Mouse (Mus musculus): ENCODE data around the gene Naga. TPM values are rescaled to one million over a fixed set of nuclear protein-coding genes. Genes with fewer than 3 reads are reported as not detected.

Gene Naga
- polyA plus RNA-seq, 2 experiments = 59.3 to 101 TPM

DNA sequence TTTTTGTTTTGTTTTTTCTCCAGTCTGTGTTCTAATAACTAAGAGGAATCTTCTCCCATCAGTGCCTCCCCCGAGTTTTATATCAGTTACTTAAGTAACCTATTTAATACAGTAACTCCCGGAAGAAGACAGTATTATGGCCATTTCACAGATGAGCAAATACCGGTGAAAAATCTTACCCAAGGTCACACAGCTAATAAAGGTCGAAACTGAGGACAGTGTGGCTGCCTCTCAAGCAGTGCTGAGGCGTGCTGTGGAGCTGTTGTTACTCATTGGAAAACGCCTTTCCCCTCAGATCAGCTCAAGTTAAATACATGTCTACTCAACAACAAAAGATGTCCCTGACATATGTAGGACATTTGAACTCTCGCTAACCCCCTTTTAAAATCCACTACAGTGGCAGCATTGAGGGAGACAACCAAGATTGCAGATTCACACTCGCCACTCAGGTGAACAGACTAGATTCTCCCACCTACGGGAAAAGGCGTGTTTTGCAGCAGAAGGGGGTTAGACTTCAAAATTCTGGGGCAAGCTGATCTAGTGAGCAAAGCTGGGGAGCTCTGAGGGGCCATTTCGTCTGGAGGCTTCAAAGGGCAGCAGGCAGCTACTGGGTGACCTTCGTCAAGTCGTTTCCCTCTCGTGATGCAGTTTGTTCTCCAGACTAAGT lies 14.5 kb upstream of the Naga start:
- no peak for TF ChIP-seq POLR2A (IDR thresholded peaks at IDR 0.05; ENCODE audit: borderline replicate concordance, extremely low read depth, insufficient read depth, insufficient read length)
- Histone ChIP-seq H3K27ac (replicated peaks; ENCODE audit: low read depth, low read length) (0 out of 2 replicates have a peak overlapping the region, but pooled peaks have one; percentile 67), H3K36me3 (ENCODE audit: control insufficient read depth, insufficient read depth, low read length) (peaks cover 29% of the 10 kb centered on the region), H3K27me3 (ENCODE audit: control insufficient read depth, insufficient read depth, low read length) (no peaks in the 10 kb centered on the region), H3K9me3 (ENCODE audit: control insufficient read depth, low read length) (no peaks in the 10 kb centered on the region), H3K9ac (ENCODE audit: low read depth, low read length, severe bottlenecking) (peak overlapping the region; percentile 89), H3K4me3 (replicated peaks; ENCODE audit: low read length) (peak overlapping the region; percentile 71), H3K4me1 (ENCODE audit: control insufficient read depth, insufficient read depth, low read length) (peaks cover 15% of the 10 kb centered on the region), H3K4me2 (replicated peaks; ENCODE audit: low read depth, low read length, severe bottlenecking) (peak overlapping the region; percentile 83)
- DNase-seq (ENCODE audit: low spot score) (no peak), ATAC-seq (ENCODE audit: low FRiP score, low read depth) (no peak)
- WGBS = 28% methylated on average over 14 of the region's 14 CpGs

- H3K27ac ChIP-seq (replicated peaks; ENCODE audit: low read depth, low read length) = no peak overlapping the region
- no peak overlapping the region for H3K4me2 ChIP-seq (replicated peaks; ENCODE audit: low read depth, low read length, severe bottlenecking)
- ATAC-seq (ENCODE audit: low FRiP score, low read depth) (no peak), DNase-seq (ENCODE audit: low spot score) (no peak)
- WGBS = 77% methylated on average over 3 of the region's 3 CpGs
- no peak for TF ChIP-seq POLR2A (IDR thresholded peaks at IDR 0.05; ENCODE audit: borderline replicate concordance, extremely low read depth, insufficient read depth, insufficient read length)
- H3K9me3 ChIP-seq (ENCODE audit: control insufficient read depth, low read length) = no peaks in the 10 kb centered on the region
- no peaks in the 10 kb centered on the region for H3K27me3 ChIP-seq (ENCODE audit: control insufficient read depth, insufficient read depth, low read length)
- H3K4me3 ChIP-seq (replicated peaks; ENCODE audit: low read length) = no peak overlapping the region
- peaks cover 35% of the 10 kb centered on the region for H3K36me3 ChIP-seq (ENCODE audit: control insufficient read depth, insufficient read depth, low read length)
- H3K9ac ChIP-seq (ENCODE audit: low read depth, low read length, severe bottlenecking) = no peak overlapping the region
- H3K4me1 ChIP-seq (ENCODE audit: control insufficient read depth, insufficient read depth, low read length) = peaks cover 25% of the 10 kb centered on the region
Measured at GRCm38 (mm10) chr15:82351480-82351879, 12.8 kb upstream of the Naga start.

DNA sequence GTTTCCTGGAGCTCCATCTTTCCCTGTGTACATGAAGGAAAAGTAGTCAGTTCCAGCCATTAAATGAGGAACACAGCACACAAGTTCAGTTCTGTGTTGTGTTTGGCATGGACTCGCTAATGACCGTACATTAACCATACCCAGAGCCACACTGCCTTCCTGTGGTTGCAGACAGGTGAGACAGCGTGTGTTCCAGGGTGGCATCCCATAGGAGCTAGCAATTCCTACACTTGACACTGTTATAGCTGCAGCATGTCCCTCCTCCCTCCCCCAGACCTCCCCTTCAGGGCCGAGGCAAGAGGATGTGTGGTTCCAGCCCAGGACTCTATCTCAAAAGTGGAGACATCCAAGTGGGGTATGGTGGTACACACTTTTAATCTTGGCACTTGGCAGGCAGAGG lies 11.6 kb upstream of the Naga start:
- no peak for TF ChIP-seq POLR2A (IDR thresholded peaks at IDR 0.05; ENCODE audit: borderline replicate concordance, extremely low read depth, insufficient read depth, insufficient read length)
- 87% methylated on average over 4 of the region's 4 CpGs for WGBS
- H3K9me3 ChIP-seq (ENCODE audit: control insufficient read depth, low read length) = no peaks in the 10 kb centered on the region
- H3K27ac ChIP-seq (replicated peaks; ENCODE audit: low read depth, low read length) = no peak overlapping the region
- no peaks in the 10 kb centered on the region for H3K27me3 ChIP-seq (ENCODE audit: control insufficient read depth, insufficient read depth, low read length)
- no peak overlapping the region for H3K4me2 ChIP-seq (replicated peaks; ENCODE audit: low read depth, low read length, severe bottlenecking)
- peaks cover 25% of the 10 kb centered on the region for H3K4me1 ChIP-seq (ENCODE audit: control insufficient read depth, insufficient read depth, low read length)
- no peak overlapping the region for H3K9ac ChIP-seq (ENCODE audit: low read depth, low read length, severe bottlenecking)
- ATAC-seq (ENCODE audit: low FRiP score, low read depth) (no peak), DNase-seq (ENCODE audit: low spot score) (no peak)
- H3K36me3 ChIP-seq (ENCODE audit: control insufficient read depth, insufficient read depth, low read length) = peaks cover 35% of the 10 kb centered on the region
- no peak overlapping the region for H3K4me3 ChIP-seq (replicated peaks; ENCODE audit: low read length)

- no peak for DNase-seq (ENCODE audit: low spot score)
- WGBS = 89% methylated on average over 2 of the region's 2 CpGs
- H3K4me2 ChIP-seq (replicated peaks; ENCODE audit: low read depth, low read length, severe bottlenecking) = no peak overlapping the region
Measured at GRCm38 (mm10) chr15:82348999-82349341, 10.2 kb upstream of the Naga start.

DNA sequence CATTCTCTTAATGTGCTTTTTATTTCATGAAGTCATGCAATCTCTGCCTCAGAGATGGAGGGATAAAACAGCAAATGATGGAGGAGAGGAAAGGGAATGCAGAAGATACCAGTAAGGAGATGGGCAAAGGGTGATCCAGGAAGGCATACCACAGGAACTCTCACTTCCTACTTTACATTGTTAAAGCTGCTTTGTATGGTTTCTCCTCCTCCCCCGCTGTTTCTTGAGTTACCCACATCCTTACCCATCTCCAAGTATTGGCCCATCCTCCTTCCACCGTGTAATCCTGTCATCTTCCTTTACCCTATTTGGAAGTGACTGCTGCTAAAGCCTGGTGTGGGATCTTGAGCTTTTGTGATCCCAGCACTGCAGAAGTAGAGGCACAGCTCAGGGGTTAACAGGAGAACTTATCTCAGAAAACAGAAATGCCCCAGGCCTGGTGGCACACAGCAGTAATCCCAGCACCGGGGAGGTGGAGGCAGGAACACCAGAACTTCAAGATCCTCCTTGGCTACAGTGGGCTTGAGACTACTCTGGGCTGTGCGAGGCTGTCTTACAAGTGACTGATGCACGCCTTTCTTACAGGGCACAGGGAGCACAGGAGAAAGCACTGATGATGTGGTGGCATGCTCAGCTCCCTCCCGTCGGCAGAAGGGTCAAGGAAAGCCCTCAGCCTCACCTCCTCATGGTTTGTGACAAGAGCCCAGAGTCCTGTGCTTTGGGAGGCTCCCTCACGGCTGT lies 9.7 kb upstream of the Naga start:
- Histone ChIP-seq H3K9me3 (ENCODE audit: control insufficient read depth, low read length) (no peaks in the 10 kb centered on the region), H3K27ac (replicated peaks; ENCODE audit: low read depth, low read length) (no peak overlapping the region), H3K27me3 (ENCODE audit: control insufficient read depth, insufficient read depth, low read length) (no peaks in the 10 kb centered on the region), H3K4me3 (replicated peaks; ENCODE audit: low read length) (no peak overlapping the region), H3K4me2 (replicated peaks; ENCODE audit: low read depth, low read length, severe bottlenecking) (no peak overlapping the region), H3K9ac (ENCODE audit: low read depth, low read length, severe bottlenecking) (no peak overlapping the region), H3K36me3 (ENCODE audit: control insufficient read depth, insufficient read depth, low read length) (peaks cover 37% of the 10 kb centered on the region), H3K4me1 (ENCODE audit: control insufficient read depth, insufficient read depth, low read length) (peaks cover 21% of the 10 kb centered on the region)
- no peak for TF ChIP-seq POLR2A (IDR thresholded peaks at IDR 0.05; ENCODE audit: borderline replicate concordance, extremely low read depth, insufficient read depth, insufficient read length)
- DNase-seq (ENCODE audit: low spot score) (no peak), ATAC-seq (ENCODE audit: low FRiP score, low read depth) (no peak)
- 85% methylated on average over 8 of the region's 8 CpGs for WGBS

More at GRCm38 (mm10) chr15:82348999-82349341, 10.2 kb upstream of the Naga start:
- Histone ChIP-seq H3K27ac (replicated peaks; ENCODE audit: low read depth, low read length) (no peak overlapping the region), H3K4me3 (replicated peaks; ENCODE audit: low read length) (no peak overlapping the region), H3K27me3 (ENCODE audit: control insufficient read depth, insufficient read depth, low read length) (no peaks in the 10 kb centered on the region), H3K9me3 (ENCODE audit: control insufficient read depth, low read length) (no peaks in the 10 kb centered on the region), H3K9ac (ENCODE audit: low read depth, low read length, severe bottlenecking) (no peak overlapping the region), H3K36me3 (ENCODE audit: control insufficient read depth, insufficient read depth, low read length) (peaks cover 35% of the 10 kb centered on the region), H3K4me1 (ENCODE audit: control insufficient read depth, insufficient read depth, low read length) (peaks cover 21% of the 10 kb centered on the region)
- ATAC-seq (ENCODE audit: low FRiP score, low read depth) = no peak
- no peak for TF ChIP-seq POLR2A (IDR thresholded peaks at IDR 0.05; ENCODE audit: borderline replicate concordance, extremely low read depth, insufficient read depth, insufficient read length)

Data from limb, embryonic 14.5 days (tissue).